Mouse (Mus musculus) right cerebral cortex, postnatal 4 days (tissue): ENCODE measurements at regions not wholly inside any gene's neighbourhood (a gene's known extent, or its start where the extent isn't known, plus 50 kb on each side); places are given as distances from the start of the nearest gene placed in this dataset.

Experiments used
- DNase-seq: peaks from one replicate; pipeline ENCODE4 v3.0.0-alpha.2; 2022

- DNase-seq: no peak
Observed at GRCm38 (mm10) chr3:18941301-18942177, 686.9 kb downstream of the 1700064H15Rik start.

DNA sequence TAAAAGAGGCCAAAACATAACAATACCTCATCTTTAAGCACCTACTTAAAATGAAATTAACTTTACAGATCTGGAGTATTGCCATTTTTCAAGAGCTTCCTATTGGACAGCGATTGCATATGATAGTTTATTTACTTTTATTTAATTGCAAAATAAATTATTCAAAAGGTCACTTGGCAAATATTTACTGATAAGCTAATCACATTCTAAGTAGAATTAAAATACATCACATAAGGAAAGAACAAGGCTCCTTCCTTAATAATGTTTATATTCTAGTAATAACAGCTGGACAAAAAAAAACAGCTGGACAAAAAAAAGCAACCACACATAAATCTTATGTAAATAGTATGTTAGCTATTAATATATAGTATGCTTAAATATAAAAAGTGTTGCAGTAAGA is 668.1 kb downstream of the 1700064H15Rik start:
- no peak for DNase-seq

- no peak for DNase-seq
Observed at GRCm38 (mm10) chr3:18988662-18989061, 639.8 kb downstream of the 1700064H15Rik start.

GRCm38 (mm10) chr3:18989577-18990240 is 638.8 kb downstream of the 1700064H15Rik start:
- DNase-seq: peak; percentile 59

DNA sequence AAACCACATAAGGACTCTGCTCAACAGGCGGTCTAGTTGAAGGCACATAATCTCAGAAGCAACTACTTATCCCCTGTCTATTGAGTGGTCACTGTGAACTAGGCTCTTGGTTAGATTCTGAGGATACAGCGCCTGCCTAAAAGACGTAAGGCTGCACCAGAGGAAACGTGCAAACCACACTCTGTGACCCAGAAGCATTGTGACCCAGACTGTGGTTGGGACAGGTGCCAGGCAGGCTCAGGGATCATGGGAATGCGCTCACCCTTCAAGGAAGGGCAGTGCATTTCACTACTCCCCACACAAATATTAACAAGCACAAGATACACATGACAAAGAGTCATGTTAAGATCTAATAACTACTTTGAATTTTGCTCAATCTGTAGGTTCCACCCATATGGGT is 628.3 kb downstream of the 1700064H15Rik start:
- DNase-seq: no peak

- DNase-seq: no peak
Observed at GRCm38 (mm10) chr3:19002056-19002455, 626.4 kb downstream of the 1700064H15Rik start.

GRCm38 (mm10) chr3:19004792-19005191 is 623.7 kb downstream of the 1700064H15Rik start:
- no peak for DNase-seq

DNA sequence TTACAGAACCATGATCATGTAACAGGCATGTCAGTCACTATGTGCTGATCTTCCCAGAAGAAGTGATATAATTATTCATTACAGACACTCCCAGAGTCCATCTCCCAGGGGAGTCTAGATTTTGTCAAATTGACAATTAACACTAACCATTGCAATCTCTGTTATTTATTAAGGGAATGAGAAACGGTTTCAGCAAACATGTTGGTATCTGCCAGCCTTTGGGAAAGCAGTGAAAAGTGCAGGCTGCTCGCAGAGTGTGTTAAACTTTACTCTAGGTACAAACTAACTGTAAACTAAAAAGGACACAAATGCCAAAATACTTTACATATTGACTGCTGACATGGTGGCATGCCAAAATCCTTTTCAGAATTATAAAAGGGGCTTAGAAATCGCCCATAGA is 583.9 kb downstream of the 1700064H15Rik start:
- DNase-seq: no peak

DNA sequence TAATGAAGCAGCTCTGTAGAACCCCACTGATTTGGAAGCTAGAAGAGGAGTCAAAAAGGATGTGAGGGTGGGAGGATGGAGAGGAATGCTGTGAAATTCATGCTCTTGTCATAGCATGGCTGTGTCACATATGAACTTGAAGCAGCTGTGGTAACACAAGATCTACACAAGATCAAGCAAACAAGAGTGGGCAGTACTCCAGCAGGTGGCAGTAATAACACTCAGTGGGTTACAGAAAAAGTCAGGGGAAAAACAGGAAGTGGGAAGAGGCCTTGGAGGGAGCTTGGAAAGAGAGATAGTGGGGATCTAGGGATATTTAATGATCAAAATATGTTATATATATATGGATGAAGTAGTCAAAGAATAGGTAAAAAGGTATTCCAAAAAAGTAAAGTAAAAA is 582.5 kb downstream of the 1700064H15Rik start:
- DNase-seq: no peak

- DNase-seq: no peak
Observed at GRCm38 (mm10) chr3:19046610-19047009, 581.9 kb downstream of the 1700064H15Rik start.

DNA sequence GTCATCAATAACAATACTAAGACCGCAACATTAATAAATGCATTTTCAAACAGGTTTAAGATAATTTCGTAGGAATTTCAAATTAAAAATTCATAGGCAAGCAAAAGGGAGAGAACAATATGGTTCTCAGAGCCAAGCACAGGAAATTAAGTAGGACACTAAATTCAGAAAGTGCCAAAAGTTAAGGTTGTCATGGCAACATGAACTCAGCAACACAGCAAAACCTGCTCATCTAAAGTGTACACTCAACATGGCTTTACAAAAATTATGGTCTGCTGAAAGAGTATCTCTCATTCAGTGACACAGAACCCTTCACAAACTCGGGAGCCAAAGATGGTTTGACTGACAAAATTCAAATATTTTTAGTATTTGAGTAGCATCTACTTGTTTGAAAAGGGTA is 572.5 kb downstream of the 1700064H15Rik start:
- DNase-seq: no peak

- no peak for DNase-seq
Observed at GRCm38 (mm10) chr3:19056623-19057022, 571.9 kb downstream of the 1700064H15Rik start.

DNA sequence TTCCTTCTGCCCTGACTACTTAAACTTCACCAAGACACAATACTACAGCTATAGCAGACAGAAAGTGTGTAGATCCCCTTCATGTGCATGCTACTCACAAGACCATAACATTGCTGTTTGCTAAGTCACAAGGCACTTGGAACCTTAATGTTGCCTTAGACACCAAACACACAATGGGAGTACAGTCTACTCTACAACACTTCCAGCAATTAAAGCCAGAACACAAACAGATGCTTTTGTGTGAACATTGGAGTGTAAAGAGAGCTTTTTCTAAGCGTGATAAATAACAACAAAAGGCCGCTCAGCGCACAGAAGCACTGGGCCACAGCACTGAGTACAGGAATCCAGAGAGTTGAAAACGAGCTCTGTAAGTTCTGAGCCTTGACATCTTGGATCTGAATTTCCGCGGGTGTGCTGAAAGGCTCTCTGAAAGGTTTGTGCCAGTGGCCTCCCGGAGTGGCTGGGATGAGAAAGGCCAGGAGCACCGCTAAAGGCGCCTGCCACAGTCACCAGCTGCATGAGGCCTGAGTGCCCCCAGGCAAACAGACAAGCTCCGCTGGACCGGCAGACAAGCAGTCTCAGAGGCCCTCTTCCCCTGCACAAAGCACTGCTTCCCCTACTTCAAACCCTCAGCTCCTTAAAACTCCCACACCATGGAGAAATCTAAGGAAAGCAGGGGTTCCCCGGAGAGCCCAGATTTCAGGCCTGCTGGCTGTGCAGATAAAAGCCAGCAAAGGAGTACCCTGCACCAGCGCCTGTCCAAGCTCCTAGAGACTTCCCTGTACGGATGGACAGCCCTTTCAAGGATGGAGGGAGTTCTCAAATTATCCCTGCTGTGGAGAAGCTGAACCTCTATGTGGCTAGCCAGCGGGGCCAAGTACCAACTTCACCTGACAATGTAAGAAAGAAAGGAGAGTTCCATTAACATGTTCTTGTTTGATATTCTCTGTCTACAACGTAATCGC is 568.3 kb downstream of the 1700064H15Rik start:
- no peak for DNase-seq

GRCm38 (mm10) chr3:19061488-19062248 is 566.8 kb downstream of the 1700064H15Rik start:
- no peak for DNase-seq

DNA sequence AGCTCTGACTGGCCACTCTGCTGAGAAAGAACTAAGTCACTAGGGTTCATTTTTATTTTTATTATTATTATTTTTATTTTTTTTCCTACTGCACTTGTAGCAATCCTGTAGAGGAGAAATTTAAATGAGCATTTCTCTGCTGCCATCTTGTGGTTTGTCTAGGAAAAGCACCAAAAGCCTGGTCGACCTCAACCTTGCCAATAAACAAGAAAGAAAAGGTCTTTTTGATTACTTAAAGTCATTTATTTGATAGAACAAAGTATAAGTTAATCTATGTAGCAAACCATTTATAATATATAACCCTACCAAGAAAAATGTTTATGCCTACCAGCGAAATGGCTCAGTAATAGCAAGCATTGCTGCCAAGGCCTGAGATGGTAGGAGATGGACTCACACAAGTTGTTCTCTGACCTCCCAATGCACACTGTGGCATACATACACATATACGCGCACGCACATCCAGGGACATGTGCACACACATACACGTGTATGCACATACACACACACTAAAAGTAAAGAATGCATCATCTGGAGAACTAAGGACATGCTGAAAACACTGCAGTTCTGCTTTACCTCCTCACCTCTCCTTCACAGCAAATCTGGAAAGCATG is 566.1 kb downstream of the 1700064H15Rik start:
- peak; percentile 46 for DNase-seq

DNA sequence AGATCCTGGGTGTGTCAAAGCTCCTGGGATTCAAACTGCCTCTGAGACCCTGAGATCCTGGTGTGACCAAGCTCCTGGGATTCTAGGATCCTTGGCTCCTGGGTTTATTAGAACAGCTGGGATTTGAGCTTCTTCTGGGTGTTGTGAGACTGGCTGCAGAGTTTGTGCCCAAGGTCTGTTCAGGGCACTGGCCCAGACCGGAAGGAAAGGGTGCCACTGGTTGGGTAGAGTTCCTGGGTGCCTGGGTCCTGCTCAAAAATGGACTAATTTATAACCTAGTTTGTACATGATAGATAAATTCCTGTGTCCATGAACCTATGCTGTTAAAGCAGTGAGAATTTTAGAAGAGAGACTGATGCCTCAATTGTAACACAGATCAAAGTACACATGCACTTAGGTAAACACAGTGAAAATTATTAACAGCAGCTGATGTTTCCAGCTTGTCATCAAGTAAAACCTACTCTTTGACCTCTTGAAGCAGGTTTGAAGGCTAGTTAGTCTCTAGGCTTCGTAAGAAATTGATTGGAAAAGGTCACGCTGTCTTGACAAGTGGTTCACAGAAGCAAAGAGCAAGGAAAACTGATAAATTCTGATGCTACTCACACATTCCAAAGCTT is 561.2 kb downstream of the 1700064H15Rik start:
- no peak for DNase-seq
